Comparison of ENCODE assay signal across 8 mouse cellular contexts in the genomic region with DNA sequence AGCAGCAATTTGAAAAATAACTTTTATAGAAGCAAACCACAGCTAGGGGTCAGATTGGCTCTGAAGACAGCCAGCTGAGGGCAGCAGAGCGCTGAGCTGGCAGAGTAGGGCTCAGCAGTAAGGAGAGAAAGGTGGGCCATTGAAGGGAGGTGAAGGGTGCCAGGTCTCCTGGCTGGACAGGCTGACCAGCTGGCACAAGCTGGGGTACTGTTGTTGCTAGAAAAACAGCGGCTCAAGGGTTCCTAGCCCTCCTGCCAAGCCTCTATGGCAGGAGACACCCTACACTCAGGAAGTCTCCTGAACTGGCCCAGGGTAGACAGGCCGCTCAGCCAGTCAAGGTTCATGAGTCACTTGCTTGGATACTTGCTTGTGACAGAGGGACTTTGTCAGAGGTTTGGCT. TPM values are rescaled to one million over a fixed set of nuclear protein-coding genes. Genes with fewer than 3 reads are reported as not detected.
DNase-seq lines count a peak whose midpoint lies in the region; ATAC-seq and TF ChIP-seq lines count a peak whose summit lies in the region.

No protein-coding gene starts in this region.

- ATAC-seq in embryonic facial prominence, embryonic 11.5 days (replicated peaks; ENCODE audit: insufficient number of reproducible peaks, low FRiP score, low TSS enrichment, low read depth) = no peak
- ATAC-seq in hindbrain, postnatal 0 days = peak; percentile 63

- no peak overlapping the region for H3K4me2 ChIP-seq in embryonic facial prominence, embryonic 11.5 days (ENCODE audit: low read depth, low read length)
- no peak overlapping the region for H3K4me2 ChIP-seq in hindbrain, postnatal 0 days (ENCODE audit: low read depth, low read length)

- H3K4me1 ChIP-seq in thymus, adult 2 months (replicated peaks; ENCODE audit: control insufficient read depth, insufficient read depth, low read length) = peaks cover 59% of the 10 kb centered on the region
- H3K4me1 ChIP-seq in embryonic facial prominence, embryonic 11.5 days (ENCODE audit: control insufficient read depth, insufficient read depth, low read length) = no peaks in the 10 kb centered on the region
- no peaks in the 10 kb centered on the region for H3K4me1 ChIP-seq in hindbrain, postnatal 0 days (ENCODE audit: insufficient read depth, low read length)

- no peaks in the 10 kb centered on the region for H3K9me3 ChIP-seq in embryonic facial prominence, embryonic 11.5 days (replicated peaks; ENCODE audit: control insufficient read depth, low read length)
- H3K9me3 ChIP-seq in hindbrain, postnatal 0 days (ENCODE audit: low read length) = no peaks in the 10 kb centered on the region

- no peak overlapping the region for H3K4me3 ChIP-seq in thymus, adult 2 months (ENCODE audit: control insufficient read depth, insufficient read depth, low read length)
- no peak overlapping the region for H3K4me3 ChIP-seq in embryonic facial prominence, embryonic 11.5 days (ENCODE audit: low read depth, low read length)
- no peak overlapping the region for H3K4me3 ChIP-seq in hindbrain, postnatal 0 days (ENCODE audit: low read length)

- H3K9ac ChIP-seq in embryonic facial prominence, embryonic 11.5 days (replicated peaks; ENCODE audit: low read length) = no peak overlapping the region
- no peak overlapping the region for H3K9ac ChIP-seq in hindbrain, postnatal 0 days (replicated peaks; ENCODE audit: low read length)

- H3K36me3 ChIP-seq in thymus, adult 2 months (ENCODE audit: control insufficient read depth, insufficient read depth, low read length) = no peaks in the 10 kb centered on the region
- no peaks in the 10 kb centered on the region for H3K36me3 ChIP-seq in embryonic facial prominence, embryonic 11.5 days (replicated peaks; ENCODE audit: control insufficient read depth, insufficient read depth, low read depth, low read length)
- H3K36me3 ChIP-seq in hindbrain, postnatal 0 days (ENCODE audit: insufficient read depth, low read length) = no peaks in the 10 kb centered on the region

- H3K27me3 ChIP-seq in thymus, adult 2 months (ENCODE audit: control insufficient read depth, insufficient read depth, low read length) = no peaks in the 10 kb centered on the region
- no peaks in the 10 kb centered on the region for H3K27me3 ChIP-seq in embryonic facial prominence, embryonic 11.5 days (ENCODE audit: control insufficient read depth, insufficient read depth, low read length)
- no peaks in the 10 kb centered on the region for H3K27me3 ChIP-seq in hindbrain, postnatal 0 days (ENCODE audit: insufficient read depth, low read length)

- TF ChIP-seq POLR2A in thymus, adult 2 months (IDR thresholded peaks at IDR 0.05; ENCODE audit: control insufficient read depth, extremely low read depth, insufficient read depth, low read length, poor library complexity) = no peak

- peak; percentile 54 for DNase-seq in embryo, embryonic 11 days
- DNase-seq in embryo, embryonic 10.5 days (ENCODE audit: low spot score) = no peak
- peak; percentile 67 for DNase-seq in thymus, adult 2 months
- no peak for DNase-seq in thymus, adult 18-20 months
- peak; percentile 57 for DNase-seq in embryonic facial prominence, embryonic 11.5 days (ENCODE audit: low spot score)
- DNase-seq in hindbrain, postnatal 0 days (ENCODE audit: low spot score) = peak; percentile 79
- DNase-seq in lung, postnatal 25 days (ENCODE audit: low spot score) = peak; percentile 64
- DNase-seq in thymus, postnatal 25 days = peak; percentile 69

- no peak overlapping the region for H3K27ac ChIP-seq in thymus, adult 2 months (ENCODE audit: control insufficient read depth, insufficient read depth, low read length)
- H3K27ac ChIP-seq in embryonic facial prominence, embryonic 11.5 days (replicated peaks; ENCODE audit: low read depth, low read length) = no peak overlapping the region
- H3K27ac ChIP-seq in hindbrain, postnatal 0 days = no peak overlapping the region

- peak; percentile 75; the same call in 1 of the 2 replicates for TF ChIP-seq CTCF in thymus, adult 2 months (IDR thresholded peaks at IDR 0.05; ENCODE audit: borderline replicate concordance, control insufficient read depth, extremely low read depth, insufficient read depth, low read length, poor library complexity)
- TF ChIP-seq CTCF in hindbrain, postnatal 0 days (IDR thresholded peaks at IDR 0.05; ENCODE audit: low read depth) = peak; percentile 86

- WGBS in thymus, adult 2 months = 74% methylated on average over 3 of the region's 3 CpGs
- WGBS in embryonic facial prominence, embryonic 11.5 days = 67% methylated on average over 3 of the region's 3 CpGs
- 58% methylated on average over 3 of the region's 3 CpGs for WGBS in hindbrain, postnatal 0 days

RNA-seq across cellular contexts. Expression of a gene that starts 11.4 kb away (rescaled TPM):
- 1.7 and 2.3 TPM in 2 replicates for polyA plus RNA-seq in thymus, adult 2 months (2012; rRNA removed)
- polyA plus RNA-seq in embryonic facial prominence, embryonic 11.5 days (2014; fragmentation: Nextera tagmentation; extraction: Ambion mirVana) = 16.1 and 33.5 TPM in 2 replicates
- 0.16 TPM in 1 of 2 replicates, not detected in the other for total RNA-seq in hindbrain, postnatal 0 days (2014; rRNA removed)
- 0.26 and 0.33 TPM in 2 replicates for polyA plus RNA-seq in hindbrain, postnatal 0 days (2015; fragmentation: Nextera tagmentation; extraction: Ambion mirVana)

Comparison
In these comparisons a context has a peak if more than half of its experiments do, and no peak if none do; other contexts are left out.
1. DNase-seq: peak in embryo, embryonic 11 days (single experiment), thymus, adult 2 months (single experiment), embryonic facial prominence, embryonic 11.5 days (single experiment), hindbrain, postnatal 0 days (single experiment), lung, postnatal 25 days (single experiment) and thymus, postnatal 25 days (single experiment); none in embryo, embryonic 10.5 days (single experiment) and thymus, adult 18-20 months (0 of 2).